Mouse (Mus musculus) limb, embryonic 10.5 days (tissue): ENCODE results near the gene Blm. TPM values are rescaled to one million over a fixed set of nuclear protein-coding genes. Genes with fewer than 3 reads are reported as not detected.
"Not testable (repeated sequence)": the region's sequence is repeated elsewhere in the genome, so short reads cannot be mapped to it uniquely, and the experiment has no call there.

Experiments
- DNase-seq: peaks from one replicate; pipeline ENCODE4 v3.0.0-alpha.2; 2017; ENCODE audit warnings: low spot score
- H3K27ac ChIP-seq: fragments of 300-500 bp; sonication (generic); 2 replicates; pipeline ENCODE4 v1.5.1; 2016; ENCODE audit warnings: mild to moderate bottlenecking
- H3K27me3 ChIP-seq: fragments of 300-500 bp; sonication (generic); 2 replicates; pipeline ENCODE4 v1.6.1; 2016; ENCODE audit warnings: low read depth, mild to moderate bottlenecking; ENCODE audit not compliant: poor library complexity, severe bottlenecking
- H3K36me3 ChIP-seq: fragments of 300-500 bp; sonication (generic); 2 replicates; pipeline ENCODE4 v1.6.1; 2016; ENCODE audit warnings: mild to moderate bottlenecking, moderate library complexity
- H3K4me1 ChIP-seq: fragments of 300-500 bp; sonication (generic); 2 replicates; pipeline ENCODE4 v1.6.1; 2016
- H3K4me3 ChIP-seq: fragments of 300-500 bp; sonication (generic); 2 replicates; pipeline ENCODE4 v1.5.1; 2016; ENCODE audit warnings: mild to moderate bottlenecking, moderate library complexity
- H3K9me3 ChIP-seq: fragments of 300-500 bp; sonication (generic); replicated peaks from 2 replicates; pipeline ENCODE4 v1.6.1; 2016; ENCODE audit warnings: mild to moderate bottlenecking
- WGBS: fragments of 180-500 bp; shearing (Covaris S2); methylation state at CpG from one replicate; pipeline ENCODE4 v1.1.7; 2016; 5-methylcytosine and 5-hydroxymethylcytosine counted together
- polyA plus RNA-seq: library from polyadenylated mRNA; unstranded; fragments of >200 nt; fragmentation: Nextera tagmentation; extraction: Ambion mirVana; gene quantifications from 2 replicates; pipeline ENCODE4 v1.2.1, GENCODE M21; 2016

Gene Blm
- polyA plus RNA-seq, 1 experiment from 2014 or later, result 58.2 TPM

DNA sequence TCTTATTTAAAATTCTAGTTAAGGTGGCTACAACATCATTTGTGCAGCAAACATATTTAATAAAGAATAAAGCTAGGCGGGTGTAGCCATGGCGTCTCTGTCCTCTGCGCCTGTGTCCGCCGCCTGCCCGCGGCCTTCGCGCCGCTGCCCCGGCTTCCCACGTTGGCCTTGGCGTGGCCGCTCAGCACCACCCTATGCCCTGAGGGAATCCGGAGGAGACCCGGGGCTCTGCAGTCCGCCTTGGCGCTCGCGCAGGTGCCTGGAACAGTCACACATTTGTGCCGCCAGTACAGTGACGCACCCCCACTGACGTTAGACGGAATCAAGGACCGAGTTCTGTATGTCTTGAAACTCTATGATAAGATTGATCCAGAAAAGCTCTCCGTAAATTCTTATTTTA is 27.2 kb downstream of the Blm start:
- not testable (repeated sequence) for H3K9me3 ChIP-seq, DNase-seq, H3K4me1 ChIP-seq, H3K4me3 ChIP-seq, H3K27me3 ChIP-seq, H3K27ac ChIP-seq
- 97% methylated on average over 26 of the region's 26 CpGs for WGBS
- H3K36me3 ChIP-seq, result peaks cover 99% of the 10 kb centered on the region

DNA sequence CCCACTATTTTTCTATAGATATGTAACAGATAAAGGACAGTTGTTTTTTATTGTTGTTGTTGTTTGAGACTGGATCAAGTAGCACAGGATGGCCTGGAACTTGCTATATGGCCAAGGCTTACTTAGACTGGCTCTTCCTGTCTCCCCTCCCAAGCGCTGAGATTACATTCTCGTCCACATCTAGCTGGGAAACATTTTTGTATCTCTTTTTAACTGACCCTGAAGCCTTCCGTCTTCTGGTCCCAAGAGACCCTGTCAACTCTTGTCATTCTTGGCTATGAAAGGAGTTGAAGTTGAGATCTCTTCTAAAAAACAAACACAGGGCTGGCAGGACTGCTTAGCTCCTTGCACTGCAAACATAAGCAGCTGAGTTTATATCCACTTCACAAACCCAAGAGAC is 28.9 kb downstream of the Blm start:
- Histone ChIP-seq H3K4me3 (no peak overlapping the region), H3K9me3 (no peaks in the 10 kb centered on the region), H3K4me1 (no peaks in the 10 kb centered on the region), H3K27ac (no peak overlapping the region), H3K27me3 (no peaks in the 10 kb centered on the region), H3K36me3 (peaks cover 99% of the 10 kb centered on the region)
- no peak for DNase-seq
- WGBS, result 88% methylated on average over 3 of the region's 3 CpGs

DNA sequence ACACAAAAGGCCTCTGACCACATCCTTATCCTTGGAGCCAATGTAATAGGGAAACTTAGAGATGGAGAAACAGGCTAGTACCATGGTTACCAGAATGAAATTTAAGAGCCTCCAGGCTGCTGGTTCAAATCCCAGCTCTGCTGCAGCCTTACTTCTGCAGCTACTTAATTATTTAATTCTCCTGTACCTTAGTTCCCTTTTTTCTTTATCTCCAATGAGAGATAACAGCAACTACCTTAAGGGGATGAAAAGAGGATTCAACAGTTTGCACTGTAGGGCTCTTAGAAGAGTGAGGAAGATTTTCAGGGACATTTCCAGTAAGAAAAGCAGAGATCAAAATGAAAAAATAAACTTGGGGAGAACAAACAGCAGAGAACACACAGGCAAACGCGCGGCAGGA is 30.0 kb downstream of the Blm start:
- WGBS, result 89% methylated on average over 3 of the region's 3 CpGs
- DNase-seq, result no peak
- H3K4me3 ChIP-seq, result no peak overlapping the region

DNA sequence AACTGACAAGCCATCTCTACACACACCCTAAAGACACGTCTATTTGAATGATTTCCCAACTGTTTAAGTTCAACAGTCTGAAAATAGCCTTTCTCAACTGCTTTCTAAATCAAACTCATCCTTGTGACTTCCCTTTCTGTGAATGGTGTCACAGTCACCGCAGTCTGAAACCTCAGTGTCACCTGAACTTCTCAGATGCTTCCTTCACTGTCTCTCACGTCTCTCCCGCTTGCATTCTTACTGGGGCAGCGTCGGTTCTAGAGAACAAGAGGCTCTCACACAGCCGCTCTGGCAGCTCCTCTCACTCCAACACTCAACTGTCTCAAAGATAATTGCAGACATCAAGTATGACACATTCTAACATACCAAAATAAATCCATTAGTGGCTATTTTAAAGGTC is 33.9 kb downstream of the Blm start:
- no peak overlapping the region for H3K4me3 ChIP-seq
- 91% methylated on average over 7 of the region's 7 CpGs for WGBS
- DNase-seq, result no peak
- no peak overlapping the region for H3K27ac ChIP-seq
- peaks cover 87% of the 10 kb centered on the region for H3K36me3 ChIP-seq
- no peaks in the 10 kb centered on the region for H3K9me3 ChIP-seq
- H3K4me1 ChIP-seq, result no peaks in the 10 kb centered on the region
- H3K27me3 ChIP-seq, result no peaks in the 10 kb centered on the region

More for the DNA sequence above, 30.0 kb downstream of the Blm start:
- no peaks in the 10 kb centered on the region for H3K4me1 ChIP-seq
- H3K27me3 ChIP-seq, result no peaks in the 10 kb centered on the region
- no peaks in the 10 kb centered on the region for H3K9me3 ChIP-seq
- no peak overlapping the region for H3K27ac ChIP-seq
- H3K36me3 ChIP-seq, result peaks cover 98% of the 10 kb centered on the region

DNA sequence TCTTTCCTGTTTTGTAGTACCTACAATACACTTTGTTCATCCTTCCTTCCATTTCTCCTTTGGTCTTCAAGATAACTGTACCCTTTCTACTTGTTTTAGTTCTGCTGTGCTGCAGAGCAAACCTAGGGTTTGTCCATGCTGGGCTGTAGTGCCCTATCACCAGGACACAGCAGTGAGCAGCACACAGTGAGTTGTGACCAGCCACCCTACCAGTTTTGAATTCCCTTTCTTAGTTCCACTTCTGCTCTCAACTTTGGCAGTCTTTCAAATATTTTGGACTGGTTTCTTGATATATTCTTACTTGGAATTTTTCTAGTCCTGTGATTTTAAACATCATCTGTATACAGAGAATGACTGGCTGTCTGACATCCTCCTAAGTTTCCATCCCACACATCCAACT is 34.8 kb downstream of the Blm start:
- Histone ChIP-seq H3K9me3 (no peaks in the 10 kb centered on the region), H3K4me1 (no peaks in the 10 kb centered on the region), H3K36me3 (peaks cover 86% of the 10 kb centered on the region), H3K27me3 (no peaks in the 10 kb centered on the region), H3K27ac (no peak overlapping the region), H3K4me3 (no peak overlapping the region)
- no peak for DNase-seq

DNA sequence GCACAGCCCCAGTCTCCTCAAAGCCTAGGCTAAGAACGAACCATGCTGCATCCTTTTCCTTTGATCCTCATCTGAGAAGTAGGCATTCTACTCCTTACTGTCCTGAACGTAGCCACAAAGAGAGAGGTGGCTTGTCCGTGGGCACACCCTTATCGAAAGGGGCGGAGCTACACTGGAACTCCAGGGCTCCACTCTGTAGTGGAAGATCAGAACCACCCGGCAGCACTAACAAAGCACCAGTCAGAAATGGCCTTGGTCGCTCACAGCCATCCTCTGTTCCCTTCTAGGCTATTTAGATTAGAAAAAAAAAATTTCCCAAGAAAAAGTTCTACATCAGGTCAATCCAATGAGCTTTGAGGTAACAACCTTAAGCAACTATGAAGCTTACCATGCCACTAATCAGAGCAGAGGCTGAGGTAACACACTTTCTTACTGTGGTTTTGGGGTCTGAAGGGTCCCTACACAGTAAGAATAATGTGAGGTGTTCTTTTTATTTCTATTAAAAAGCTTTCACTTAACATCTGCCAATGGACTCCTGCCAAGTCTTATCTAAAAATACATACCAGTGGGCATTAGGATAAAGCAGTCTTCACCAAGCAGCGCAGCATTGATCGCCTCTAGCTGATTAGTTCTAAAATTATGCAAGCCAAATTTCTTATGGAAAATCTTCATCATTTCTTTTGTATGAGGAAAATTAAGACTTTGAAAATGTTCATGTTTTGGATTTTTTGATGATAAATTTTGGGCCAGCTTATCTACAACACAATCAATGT is 35.5 kb downstream of the Blm start:
- no peak for DNase-seq
- no peak overlapping the region for H3K27ac ChIP-seq
- no peaks in the 10 kb centered on the region for H3K27me3 ChIP-seq
- H3K4me1 ChIP-seq, result no peaks in the 10 kb centered on the region
- 89% methylated on average over 9 of the region's 9 CpGs for WGBS
- H3K36me3 ChIP-seq, result peaks cover 86% of the 10 kb centered on the region
- H3K9me3 ChIP-seq, result no peaks in the 10 kb centered on the region
- no peak overlapping the region for H3K4me3 ChIP-seq

DNA sequence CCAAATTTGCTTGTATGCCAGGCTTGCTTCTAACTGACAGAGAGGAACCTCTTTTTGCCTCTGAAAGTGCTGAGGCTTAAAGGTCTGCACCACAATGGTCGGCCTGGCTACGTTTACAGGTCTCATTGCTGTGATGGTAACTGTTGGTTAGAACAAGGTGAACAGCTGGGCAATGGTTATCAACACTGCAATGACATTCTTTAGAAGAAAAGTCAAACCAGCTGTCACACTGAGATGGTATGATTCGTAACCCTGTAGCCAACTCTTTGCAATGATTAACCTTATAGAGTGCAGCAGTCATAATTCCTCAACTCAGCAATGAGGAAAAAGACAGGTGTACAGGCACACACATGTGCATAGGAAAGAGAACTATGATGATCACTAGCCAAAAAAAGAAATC is 38.3 kb downstream of the Blm start:
- DNase-seq, result no peak
- no peaks in the 10 kb centered on the region for H3K27me3 ChIP-seq
- H3K4me3 ChIP-seq, result no peak overlapping the region
- H3K9me3 ChIP-seq, result no peaks in the 10 kb centered on the region
- 89% methylated on average over 3 of the region's 3 CpGs for WGBS
- no peak overlapping the region for H3K27ac ChIP-seq
- H3K36me3 ChIP-seq, result peaks cover 83% of the 10 kb centered on the region
- H3K4me1 ChIP-seq, result no peaks in the 10 kb centered on the region

DNA sequence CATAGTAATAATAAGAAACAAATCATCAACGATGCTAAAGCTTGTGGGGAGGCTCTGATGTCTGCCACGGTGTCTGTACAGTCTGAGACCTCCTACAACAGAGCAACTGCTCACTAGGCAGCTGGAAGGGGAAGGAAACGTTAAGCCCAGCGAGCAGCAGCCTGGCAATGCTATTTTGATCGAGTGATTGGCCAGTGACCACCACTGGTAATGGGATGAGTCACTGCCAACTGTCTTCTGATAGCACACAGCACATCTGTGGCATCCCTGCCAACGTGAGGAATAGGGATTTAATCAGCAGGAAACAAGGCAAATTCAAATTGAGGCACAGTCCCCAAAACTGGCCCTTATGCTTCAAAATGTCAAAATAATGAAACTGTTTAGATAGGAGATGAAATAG is 39.7 kb downstream of the Blm start:
- no peaks in the 10 kb centered on the region for H3K27me3 ChIP-seq
- H3K27ac ChIP-seq, result no peak overlapping the region
- H3K4me1 ChIP-seq, result no peaks in the 10 kb centered on the region
- no peak for DNase-seq
- WGBS, result 87% methylated on average over 6 of the region's 6 CpGs
- H3K9me3 ChIP-seq, result no peaks in the 10 kb centered on the region
- no peak overlapping the region for H3K4me3 ChIP-seq
- H3K36me3 ChIP-seq, result peaks cover 83% of the 10 kb centered on the region

DNA sequence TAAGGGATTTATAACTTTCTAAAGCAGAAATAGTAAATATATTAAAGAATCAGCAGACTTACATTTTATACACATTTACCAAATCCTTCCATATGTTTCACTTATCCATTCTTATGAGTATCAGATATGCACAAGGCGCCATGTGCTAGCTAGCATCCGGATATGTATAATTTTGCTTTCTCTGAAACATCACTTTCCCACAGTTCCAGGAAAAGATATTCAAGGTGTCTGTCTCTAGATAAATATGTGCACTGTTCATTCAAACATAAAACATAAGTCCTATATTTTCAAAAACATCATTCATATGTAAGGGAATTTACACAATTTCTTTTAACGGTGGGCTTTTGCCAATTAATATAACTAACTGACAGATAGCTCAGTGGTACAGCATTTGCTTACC is 42.9 kb downstream of the Blm start:
- WGBS, result 96% methylated on average over 3 of the region's 3 CpGs
- H3K36me3 ChIP-seq, result peaks cover 90% of the 10 kb centered on the region

DNA sequence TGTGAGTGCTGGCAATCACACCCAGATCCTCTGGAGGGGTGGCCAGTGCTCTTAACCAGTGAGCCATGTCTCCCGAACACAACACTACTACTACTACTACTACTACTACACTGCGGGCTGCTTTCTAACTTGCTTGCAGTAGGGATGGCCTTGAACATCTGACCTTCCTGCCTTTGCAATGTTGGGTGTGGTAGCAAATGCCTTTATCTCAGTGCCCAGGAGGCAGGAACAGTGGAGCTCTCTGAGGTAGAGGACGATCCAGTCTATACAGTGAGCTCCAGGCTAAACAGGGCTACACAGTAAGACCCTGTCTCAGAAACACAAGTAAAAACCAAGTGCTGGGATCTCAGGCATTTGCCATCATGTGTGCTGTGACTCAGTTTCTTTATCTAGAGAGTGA is 43.8 kb downstream of the Blm start:
- Histone ChIP-seq H3K36me3 (peaks cover 86% of the 10 kb centered on the region), H3K27me3 (no peaks in the 10 kb centered on the region), H3K27ac (no peak overlapping the region), H3K4me3 (no peak overlapping the region), H3K4me1 (no peaks in the 10 kb centered on the region), H3K9me3 (no peaks in the 10 kb centered on the region)
- no peak for DNase-seq
- 91% methylated on average over 3 of the region's 3 CpGs for WGBS

More for the DNA sequence above, 42.9 kb downstream of the Blm start:
- Histone ChIP-seq H3K9me3 (no peaks in the 10 kb centered on the region), H3K4me1 (no peaks in the 10 kb centered on the region), H3K27ac (no peak overlapping the region), H3K27me3 (no peaks in the 10 kb centered on the region), H3K4me3 (no peak overlapping the region)
- DNase-seq, result no peak

DNA sequence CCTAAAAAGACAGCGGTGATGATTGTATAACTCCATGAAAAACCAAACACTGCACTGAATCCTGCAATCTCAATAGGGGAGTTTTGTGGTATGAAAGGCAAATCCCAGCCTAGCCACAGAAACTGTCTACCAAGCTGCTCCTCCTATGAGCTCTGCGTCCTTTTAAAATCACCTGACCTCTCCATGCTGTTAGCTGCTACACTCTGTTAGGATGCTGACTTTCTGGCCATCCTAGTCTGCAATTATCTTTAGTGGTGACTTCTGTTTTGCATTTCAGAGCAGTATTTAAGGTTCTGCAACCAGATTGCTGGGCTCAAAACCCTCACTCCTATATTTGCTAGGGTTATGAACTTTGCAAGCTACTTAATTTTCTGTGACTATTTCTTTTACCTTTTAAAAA is 44.6 kb downstream of the Blm start:
- Histone ChIP-seq H3K4me1 (no peaks in the 10 kb centered on the region), H3K27me3 (no peaks in the 10 kb centered on the region), H3K36me3 (peaks cover 84% of the 10 kb centered on the region), H3K27ac (no peak overlapping the region), H3K4me3 (no peak overlapping the region), H3K9me3 (no peaks in the 10 kb centered on the region)
- DNase-seq, result no peak
- 97% methylated on average over 2 of the region's 2 CpGs for WGBS

DNA sequence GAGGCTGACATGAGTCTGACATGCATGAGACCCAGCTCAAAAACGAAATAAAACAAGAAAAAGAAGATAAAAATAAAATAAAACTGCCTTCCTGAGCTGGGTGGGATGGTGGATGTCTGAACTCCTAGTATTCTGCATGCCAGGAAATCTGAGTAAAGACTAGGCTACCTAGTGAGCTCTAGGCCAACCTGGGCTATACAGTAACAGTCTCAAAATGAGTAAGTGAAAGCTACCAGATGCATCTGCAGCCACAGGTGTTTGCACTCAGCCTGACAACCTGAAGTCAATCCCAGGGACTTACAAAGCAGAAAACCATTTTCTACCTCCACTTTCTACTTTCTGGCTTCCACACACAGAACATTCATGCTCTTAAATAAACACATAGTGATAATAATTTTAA is 45.5 kb downstream of the Blm start:
- Histone ChIP-seq H3K9me3 (no peaks in the 10 kb centered on the region), H3K4me1 (no peaks in the 10 kb centered on the region), H3K27me3 (no peaks in the 10 kb centered on the region), H3K36me3 (peaks cover 75% of the 10 kb centered on the region), H3K27ac (no peak overlapping the region), H3K4me3 (no peak overlapping the region)
- no peak for DNase-seq
- WGBS, result 79% methylated on average over 1 of the region's 1 CpGs

DNA sequence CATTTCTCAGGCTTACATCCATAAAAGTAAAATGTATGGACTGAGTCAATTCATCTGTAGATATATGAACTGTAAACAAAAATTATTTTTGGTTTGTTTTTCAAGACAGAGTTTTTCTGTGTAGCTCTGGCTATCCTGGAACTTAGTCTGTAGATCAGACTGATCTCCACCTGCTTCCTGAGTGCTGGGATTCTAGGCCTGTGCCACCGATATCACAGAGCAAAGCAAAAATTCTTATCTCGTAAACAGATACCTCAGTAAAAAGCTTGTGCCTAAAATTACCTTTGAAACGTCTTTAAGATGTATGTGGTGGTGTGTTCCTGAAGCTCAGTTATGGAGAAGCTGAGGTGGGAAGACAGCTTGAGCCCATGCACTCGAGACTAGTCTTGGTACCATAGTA is 47.7 kb downstream of the Blm start:
- no peaks in the 10 kb centered on the region for H3K9me3 ChIP-seq
- no peak for DNase-seq
- H3K4me3 ChIP-seq, result no peak overlapping the region
- no peak overlapping the region for H3K27ac ChIP-seq
- no peaks in the 10 kb centered on the region for H3K4me1 ChIP-seq
- H3K36me3 ChIP-seq, result peaks cover 67% of the 10 kb centered on the region
- H3K27me3 ChIP-seq, result no peaks in the 10 kb centered on the region
- WGBS, result 91% methylated on average over 4 of the region's 4 CpGs

DNA sequence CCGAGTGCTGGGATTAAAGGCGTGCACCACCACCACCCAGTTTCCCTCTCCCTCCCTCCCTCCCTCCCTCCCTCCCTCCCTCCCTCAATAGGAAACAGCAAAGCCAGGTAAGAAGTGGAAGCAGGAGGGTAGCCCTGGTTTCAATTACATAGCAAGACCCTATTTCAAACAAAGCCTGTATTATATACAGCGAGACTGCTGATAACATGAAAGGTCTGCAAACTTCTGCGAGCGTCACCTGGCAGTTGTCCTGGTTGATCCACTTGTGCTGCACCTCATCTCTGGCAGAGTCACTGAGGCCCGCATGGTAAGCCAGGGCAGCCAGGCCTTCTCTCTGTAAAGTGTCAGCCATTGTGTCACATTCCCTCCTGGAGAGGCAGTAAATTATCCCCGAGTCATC is 54.8 kb downstream of the Blm start:
- Histone ChIP-seq H3K9me3 (no peaks in the 10 kb centered on the region), H3K4me1 (peaks cover 6% of the 10 kb centered on the region), H3K27me3 (no peaks in the 10 kb centered on the region), H3K4me3 (no peak overlapping the region), H3K27ac (peak overlapping the region; percentile 83), H3K36me3 (peaks cover 77% of the 10 kb centered on the region)
- peak; percentile 67 for DNase-seq
- WGBS, result 29% methylated on average over 7 of the region's 7 CpGs
